Mouse (Mus musculus): ENCODE data around the gene Nmi. TPM values are rescaled to one million over a fixed set of nuclear protein-coding genes. Genes with fewer than 3 reads are reported as not detected.

Gene Nmi
- 30.3 to 32.8 TPM (median 32.7 TPM) in 4 replicates for total RNA-seq (2023; ENCODE audit: inconsistent age)

GRCm38 (mm10) chr2:51973410-51973968 is at the start of gene Nmi:
Gene Nmi, minus strand, starts transcription at chr2:51973494.

DNA sequence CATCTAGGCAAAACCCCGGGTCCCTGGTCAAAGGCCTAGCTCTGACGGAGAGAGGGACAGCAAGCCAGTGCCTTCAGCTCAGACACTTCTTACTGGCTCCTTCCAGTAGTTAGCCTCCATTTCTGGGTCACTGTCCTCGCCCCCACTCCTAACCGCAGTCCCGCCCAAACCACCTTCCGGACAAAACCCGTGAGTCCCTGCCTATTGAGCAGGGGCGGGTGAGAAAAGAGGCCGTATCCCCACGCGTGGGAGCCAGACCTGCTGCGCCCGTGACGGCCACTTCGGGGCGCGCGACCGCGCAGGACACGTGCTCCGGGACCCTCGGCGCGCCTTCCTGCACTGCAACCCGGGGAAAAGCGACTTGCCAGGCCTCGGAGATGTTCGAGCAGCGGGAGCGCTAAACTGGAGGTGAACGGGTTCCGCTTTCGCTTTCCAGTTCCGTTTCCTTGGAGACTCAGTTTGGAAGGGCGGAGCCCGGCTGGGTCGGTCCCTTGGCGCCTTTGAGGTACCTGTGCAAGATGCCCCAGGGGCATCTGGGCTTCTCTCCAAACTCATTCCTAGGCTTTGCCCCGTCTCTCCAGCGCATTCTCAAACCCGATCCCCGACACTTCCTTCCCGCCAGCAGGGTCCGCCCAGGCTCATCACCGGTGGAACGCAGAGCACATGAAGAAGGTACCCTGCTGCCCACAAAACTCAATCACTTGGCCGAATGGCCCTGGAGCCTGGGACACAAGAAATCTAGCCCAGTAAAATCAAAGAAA is 38.5 kb downstream of the Nmi start, which contains the start of gene Rbm43:
Rbm43 (minus strand) TSS at position 590 of the 761 bp plus-strand sequence.

Other genes starting within 250 kb of the Nmi start
- 22.7 to 35.4 TPM (median 33.3 TPM) in 4 replicates for gene Rbm43, start 38.3 kb downstream of the Nmi start, total RNA-seq (2023; ENCODE audit: inconsistent age)
- gene Tnfaip6, start 64.5 kb upstream of the Nmi start, total RNA-seq (2023; ENCODE audit: inconsistent age): not detected in 4 replicates
- gene Rif1, start 99.3 kb upstream of the Nmi start, total RNA-seq (2023; ENCODE audit: inconsistent age): 38.1 to 51.8 TPM (median 47.7 TPM) in 4 replicates